Mouse (Mus musculus) myocyte (in vitro differentiated cells): ENCODE data around the gene 2310022A10Rik.

ENCODE experiments used
- CEBPB ChIP-seq: IDR thresholded peaks from 2 replicates; pipeline ENCODE4 v1.6.1; 2011; ENCODE audit warnings: mild to moderate bottlenecking, moderate library complexity; ENCODE audit not compliant: poor library complexity, insufficient read depth, severe bottlenecking
- MAX ChIP-seq: IDR thresholded peaks from one replicate; pipeline ENCODE4 v1.6.1; 2011; ENCODE audit warnings: low read depth, mild to moderate bottlenecking, control low read depth
- MYOD1 ChIP-seq, 3 experiments: IDR thresholded peaks; one replicate each; pipeline ENCODE4 v1.6.1; 2011; ENCODE audit warnings: control low read depth in 2 of 3, low read depth in 2 of 3, mild to moderate bottlenecking in 2 of 3, moderate library complexity in 1 of 3; ENCODE audit not compliant: insufficient read length in 2 of 3, control insufficient read depth in 1 of 3
- POLR2A ChIP-seq: IDR thresholded peaks from one replicate; pipeline ENCODE4 v1.6.1; 2011; ENCODE audit warnings: low read depth, mild to moderate bottlenecking, control low read depth, moderate library complexity; ENCODE audit not compliant: insufficient read length
- POLR2AphosphoS2 ChIP-seq: IDR thresholded peaks from one replicate; pipeline ENCODE4 v1.6.1; 2011; ENCODE audit warnings: low read depth, control low read depth; ENCODE audit not compliant: insufficient read length
- USF1 ChIP-seq: IDR thresholded peaks from one replicate; pipeline ENCODE4 v1.6.1; 2011; ENCODE audit warnings: low read depth, mild to moderate bottlenecking, control low read depth, moderate library complexity

GRCm38 (mm10) chr7:27518314-27518713 is 34.7 kb upstream of the 2310022A10Rik start:
- TF ChIP-seq CEBPB (no peak), POLR2A (no peak), MAX (no peak), MYOD1 (IDR thresholded peaks at IDR 0.05; ENCODE audit: control insufficient read depth in 1 of 3, insufficient read length in 2 of 3, low read depth in 2 of 3) (no peak), POLR2AphosphoS2 (no peak), USF1 (no peak)
